In genomic region chr5:119808713-119809112, GRCm38 (mm10) we compare ENCODE assay signal across 27 mouse cellular contexts. TPM values are rescaled to one million over a fixed set of nuclear protein-coding genes. Genes with fewer than 3 reads are reported as not detected.
"Had no signal": no experiment of that assay in that cellular context is flagged by ENCODE, and none has a peak within 500 bp of the region (broad histone marks: within the 10 kb centered on the region; RNA-seq: fewer than 3 reads in every experiment).

No protein-coding gene starts in this region.

- H3K4me2 ChIP-seq: hindbrain, embryonic 12.5 days; hindbrain, embryonic 14.5 days; intestine, embryonic 15.5 days had no signal

- H3K4me3 ChIP-seq: gastrocnemius, adult 2 months; heart, adult 2 months; heart, embryonic 12.5 days; hindbrain, embryonic 10.5 days; hindbrain, embryonic 12.5 days; intestine, embryonic 15.5 days; layer of hippocampus, adult 2 months; left cerebral cortex, adult 2 months; limb, embryonic 10.5 days; limb, embryonic 12.5 days had no signal

- H3K27ac ChIP-seq: gastrocnemius, adult 2 months; heart, adult 2 months; hindbrain, embryonic 10.5 days; hindbrain, embryonic 12.5 days; hindbrain, embryonic 14.5 days; intestine, embryonic 15.5 days; layer of hippocampus, adult 2 months; left cerebral cortex, adult 2 months had no signal

- DNase-seq: gastrocnemius, adult 2 months; gastrocnemius, postnatal 10 days; gastrocnemius, postnatal 25 days; heart, adult 2 months; heart, postnatal 10 days; heart, postnatal 4 days; kidney, adult 18-20 months; kidney, adult 8-10 months; kidney, postnatal 10 days; kidney, postnatal 25 days; kidney, postnatal 4 days; liver had no signal

- H3K9me3 ChIP-seq: hindbrain, embryonic 10.5 days; intestine, embryonic 15.5 days; limb, embryonic 10.5 days; limb, embryonic 12.5 days had no signal

- ATAC-seq: forebrain, embryonic 16.5 days; hindbrain, embryonic 16.5 days; inflammation-experienced regulatory T-cells, adult 6 months; intestine, embryonic 15.5 days; intestine, postnatal 0 days had no signal

- H3K9ac ChIP-seq: heart, embryonic 12.5 days; hindbrain, embryonic 12.5 days; hindbrain, embryonic 14.5 days; intestine, embryonic 15.5 days; limb, embryonic 12.5 days had no signal

- H3K36me3 ChIP-seq: heart, embryonic 12.5 days; hindbrain, embryonic 10.5 days; hindbrain, embryonic 12.5 days; intestine, embryonic 15.5 days; limb, embryonic 12.5 days had no signal

- H3K4me1 ChIP-seq: hindbrain, embryonic 10.5 days; hindbrain, embryonic 12.5 days; intestine, embryonic 15.5 days had no signal

RNA-seq across cellular contexts. Expression of gene Tbx5, which starts 23.8 kb away (rescaled TPM):
- polyA plus RNA-seq: forebrain, embryonic 16.5 days; frontal cortex, adult 2 months; hindbrain, embryonic 10.5 days; inflammation-experienced regulatory T-cells, adult 6 months; intestine, postnatal 0 days; kidney, embryonic 14.5 days had no signal
